Mouse (Mus musculus) testis, adult 2 months (tissue): ENCODE measurements around the gene Gtf2i. TPM values are rescaled to one million over a fixed set of nuclear protein-coding genes. Genes with fewer than 3 reads are reported as not detected.

Experiments used
- H3K27ac ChIP-seq: fragments of 200-500 bp; 2 replicates; pipeline ENCODE4 v1.5.1; 2012; ENCODE audit warnings: low read depth, low read length; ENCODE audit not compliant: control insufficient read depth, insufficient read depth
- H3K27me3 ChIP-seq: fragments of 200-500 bp; 2 replicates; pipeline ENCODE4 v1.6.1; 2012; ENCODE audit warnings: mild to moderate bottlenecking, low read length, moderate library complexity; ENCODE audit not compliant: control insufficient read depth, insufficient read depth
- H3K36me3 ChIP-seq: fragments of 200-500 bp; 2 replicates; pipeline ENCODE4 v1.6.1; 2012; ENCODE audit warnings: mild to moderate bottlenecking, low read length; ENCODE audit not compliant: control insufficient read depth, insufficient read depth
- H3K4me1 ChIP-seq: fragments of 200-500 bp; 2 replicates; pipeline ENCODE4 v1.6.1; 2012; ENCODE audit warnings: low read length; ENCODE audit not compliant: control insufficient read depth, insufficient read depth
- H3K4me3 ChIP-seq: fragments of 200-500 bp; 2 replicates; pipeline ENCODE4 v1.5.1; 2012; ENCODE audit warnings: low read depth, mild to moderate bottlenecking, low read length, moderate library complexity, mixed read lengths; ENCODE audit not compliant: control insufficient read depth
- CTCF ChIP-seq: fragments of 200-500 bp; IDR thresholded peaks from 2 replicates; pipeline ENCODE4 v1.5.1; 2012; ENCODE audit warnings: low read depth, mild to moderate bottlenecking, inconsistent platforms, low read length, moderate library complexity; ENCODE audit not compliant: control insufficient read depth, insufficient read depth, insufficient replicate concordance
- POLR2A ChIP-seq: fragments of 200-500 bp; IDR thresholded peaks from 2 replicates; pipeline ENCODE4 v1.6.1; 2012; ENCODE audit warnings: low read depth, mild to moderate bottlenecking, inconsistent platforms, low read length, moderate library complexity; ENCODE audit not compliant: control insufficient read depth
- polyA plus RNA-seq: library from polyadenylated mRNA; depleted of rRNA; stranded (reverse); fragments of >200 nt; gene quantifications from 2 replicates; pipeline ENCODE4 v1.2.3, GENCODE M21; 2012

The Gtf2i gene
- polyA plus RNA-seq, 1 experiment = 79.9 TPM

DNA sequence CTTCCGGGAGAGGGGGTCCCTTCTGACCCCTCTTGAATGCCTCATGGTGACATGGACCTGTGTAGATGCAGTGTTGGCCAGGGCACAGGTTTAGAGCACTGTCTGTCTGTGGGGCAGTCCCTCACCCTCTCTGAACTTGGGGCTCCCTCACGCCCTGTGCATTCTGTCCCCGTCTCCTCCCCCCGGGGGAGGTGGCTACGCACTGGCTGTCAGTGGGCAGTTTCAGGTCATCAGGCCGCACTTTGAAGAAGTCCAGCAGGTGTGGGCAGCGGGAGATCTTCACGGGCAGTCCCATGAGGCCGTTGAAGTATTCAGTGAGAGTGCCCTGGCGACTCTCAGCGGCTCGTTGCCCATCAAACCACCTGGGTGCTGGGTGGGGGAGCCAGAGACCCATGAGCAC lies 87.6 kb downstream of the Gtf2i start:
- Histone ChIP-seq H3K27ac (no peak overlapping the region), H3K4me1 (peaks cover 20% of the 10 kb centered on the region), H3K36me3 (no peaks in the 10 kb centered on the region), H3K4me3 (no peak overlapping the region), H3K27me3 (no peaks in the 10 kb centered on the region)
- TF ChIP-seq POLR2A (no peak), CTCF (no peak)

DNA sequence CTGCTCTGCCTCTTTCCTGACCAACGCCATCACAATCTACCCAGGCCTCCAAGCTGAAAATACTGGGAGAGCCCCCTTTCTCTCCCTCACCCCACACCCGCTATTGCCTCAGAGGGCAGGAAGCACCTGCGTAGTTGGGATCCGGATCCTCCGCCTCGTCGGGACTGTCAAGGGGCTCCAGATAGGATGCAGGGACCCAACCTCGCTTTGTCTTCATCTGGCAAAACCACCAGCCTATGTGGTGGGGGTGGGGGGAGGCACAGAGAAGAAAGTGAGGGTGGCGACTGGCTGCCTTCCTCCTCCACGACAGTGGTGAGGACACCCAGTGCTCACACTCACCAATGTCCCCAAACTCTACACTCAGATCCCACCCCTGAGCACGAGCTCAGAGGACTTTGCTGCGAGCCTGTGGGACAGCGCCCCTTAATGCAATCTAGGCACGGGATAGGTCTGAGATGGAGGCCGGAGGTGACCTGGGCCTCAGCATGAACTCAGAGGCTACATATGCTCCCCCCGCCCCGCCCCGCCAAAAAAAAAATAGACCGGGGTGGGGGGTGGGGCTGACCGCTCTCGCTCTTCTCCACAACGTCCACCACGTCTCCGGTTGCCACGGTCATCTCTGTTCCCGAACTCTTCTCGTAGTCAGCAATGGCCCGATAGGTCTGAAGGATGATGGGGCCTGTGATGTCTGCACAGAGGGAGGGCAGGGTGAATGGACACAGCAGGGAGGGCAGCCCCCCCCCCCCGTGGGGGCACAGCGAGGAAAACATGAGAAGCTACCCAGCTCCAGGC lies 89.3 kb downstream of the Gtf2i start:
- Histone ChIP-seq H3K27ac (no peak overlapping the region), H3K4me3 (no peak overlapping the region), H3K4me1 (peaks cover 24% of the 10 kb centered on the region), H3K36me3 (no peaks in the 10 kb centered on the region), H3K27me3 (no peaks in the 10 kb centered on the region)
- TF ChIP-seq CTCF (no peak), POLR2A (no peak)

DNA sequence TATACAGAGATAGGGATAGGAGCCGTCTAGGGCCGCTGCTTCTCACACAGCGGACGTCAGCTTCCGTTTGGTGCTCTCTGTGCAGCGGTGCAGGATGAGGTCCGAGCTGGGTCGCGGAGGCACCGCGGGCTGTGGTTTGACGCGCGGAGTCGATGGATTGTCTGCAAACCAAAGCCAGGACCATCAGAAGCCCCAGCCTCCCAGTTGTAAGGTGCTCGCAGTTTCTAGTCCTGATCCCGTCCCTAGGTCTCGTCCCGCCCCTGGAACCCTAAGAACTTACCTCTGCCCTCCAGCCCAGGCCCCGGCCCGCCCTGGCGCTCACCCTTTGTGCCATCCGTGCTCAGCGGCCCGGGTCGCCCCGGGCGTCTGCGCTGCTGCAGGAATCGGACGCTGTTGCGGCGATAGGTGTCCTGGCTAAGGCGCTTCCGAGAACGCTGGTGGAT lies 92.8 kb downstream of the Gtf2i start:
- Histone ChIP-seq H3K4me3 (peak overlapping the region; percentile 13; the same call in 1 of the 2 replicates), H3K4me1 (peaks cover 27% of the 10 kb centered on the region), H3K27ac (no peak overlapping the region), H3K36me3 (no peaks in the 10 kb centered on the region), H3K27me3 (no peaks in the 10 kb centered on the region)
- TF ChIP-seq POLR2A = no peak
- TF ChIP-seq CTCF = no peak

DNA sequence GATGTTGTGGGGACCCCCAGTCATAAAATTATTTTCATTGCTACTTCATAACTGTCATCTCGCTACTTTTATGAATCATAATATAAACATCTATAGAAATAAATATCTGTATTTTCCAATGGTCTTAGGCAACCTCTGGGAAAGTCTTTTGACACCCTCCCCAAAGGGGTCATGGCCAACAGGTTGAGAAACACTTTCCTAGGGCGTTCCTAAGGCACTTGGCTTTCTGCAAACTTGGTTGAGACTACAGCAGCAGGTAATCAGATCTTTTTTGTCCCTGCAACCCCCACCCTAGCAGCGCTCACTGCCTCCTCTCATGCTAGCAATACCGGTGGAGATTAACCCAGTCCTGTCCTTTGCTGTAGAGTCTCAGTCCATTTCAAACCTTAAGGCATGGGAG lies 93.3 kb downstream of the Gtf2i start:
- Histone ChIP-seq H3K4me1 (peaks cover 29% of the 10 kb centered on the region), H3K27me3 (no peaks in the 10 kb centered on the region), H3K36me3 (no peaks in the 10 kb centered on the region), H3K4me3 (no peak overlapping the region), H3K27ac (no peak overlapping the region)
- TF ChIP-seq CTCF (no peak), POLR2A (no peak)

DNA sequence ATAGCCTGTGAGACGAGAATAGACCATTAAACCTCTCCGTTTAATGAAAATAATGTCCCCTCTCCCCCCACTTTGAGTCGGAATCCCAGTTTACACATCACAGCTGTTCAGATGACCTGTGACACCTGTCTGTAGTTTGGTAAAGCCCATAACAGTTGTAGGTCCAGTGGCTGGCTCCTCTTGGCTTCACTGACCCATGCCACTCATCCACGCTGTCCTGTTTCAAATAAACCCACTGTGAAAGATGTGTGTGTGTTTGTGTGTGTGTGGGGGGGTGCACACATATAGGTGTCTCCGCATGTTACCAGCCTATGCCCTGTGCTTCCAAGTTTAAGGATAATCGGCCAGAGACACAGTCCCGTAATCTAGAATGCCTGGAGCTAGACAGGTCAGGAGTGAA lies 96.7 kb downstream of the Gtf2i start:
- no peaks in the 10 kb centered on the region for H3K27me3 ChIP-seq
- TF ChIP-seq POLR2A (no peak), CTCF (no peak)
- H3K4me3 ChIP-seq = no peak overlapping the region
- H3K27ac ChIP-seq = no peak overlapping the region
- H3K36me3 ChIP-seq = no peaks in the 10 kb centered on the region
- peaks cover 24% of the 10 kb centered on the region for H3K4me1 ChIP-seq

DNA sequence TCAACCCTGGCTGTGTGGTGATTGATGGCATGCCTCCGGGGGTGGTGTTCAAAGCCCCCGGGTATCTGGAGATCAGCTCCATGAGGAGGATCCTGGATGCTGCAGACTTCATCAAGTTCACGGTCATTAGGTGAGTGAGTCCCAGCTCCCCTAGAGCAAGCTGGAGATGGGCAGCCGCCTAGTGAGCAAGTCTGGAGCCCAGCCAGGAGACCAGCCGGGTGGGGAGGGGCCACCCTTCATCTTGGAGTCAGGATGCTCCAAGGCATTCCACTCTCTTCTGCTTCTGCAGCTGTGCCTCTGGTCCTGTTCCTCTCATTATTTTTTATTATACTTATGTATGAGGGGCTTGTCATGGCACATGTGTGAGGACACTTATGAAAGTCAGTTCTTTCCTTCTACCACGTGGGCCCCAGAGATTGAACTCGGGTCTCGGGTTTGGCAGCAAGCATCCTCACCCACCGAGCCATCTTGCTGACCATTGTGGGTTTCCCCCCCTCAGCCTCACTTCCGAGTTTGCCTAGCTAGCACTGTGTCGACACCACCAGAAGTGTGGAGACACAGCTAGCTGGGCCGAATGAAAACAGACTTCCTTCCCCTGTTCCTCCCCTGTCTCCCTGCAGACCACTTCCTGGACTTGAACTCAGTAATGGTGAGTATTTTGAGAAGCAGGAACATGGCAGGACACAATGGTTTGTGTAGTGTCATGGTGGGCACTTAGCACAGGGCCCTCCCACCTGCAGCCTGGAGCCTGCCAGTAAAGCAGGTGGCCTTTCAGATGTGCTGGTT lies 100.3 kb downstream of the Gtf2i start:
- no peaks in the 10 kb centered on the region for H3K27me3 ChIP-seq
- no peak overlapping the region for H3K27ac ChIP-seq
- TF ChIP-seq CTCF = no peak
- TF ChIP-seq POLR2A = no peak
- H3K4me3 ChIP-seq = no peak overlapping the region
- peaks cover 18% of the 10 kb centered on the region for H3K4me1 ChIP-seq
- H3K36me3 ChIP-seq = no peaks in the 10 kb centered on the region

DNA sequence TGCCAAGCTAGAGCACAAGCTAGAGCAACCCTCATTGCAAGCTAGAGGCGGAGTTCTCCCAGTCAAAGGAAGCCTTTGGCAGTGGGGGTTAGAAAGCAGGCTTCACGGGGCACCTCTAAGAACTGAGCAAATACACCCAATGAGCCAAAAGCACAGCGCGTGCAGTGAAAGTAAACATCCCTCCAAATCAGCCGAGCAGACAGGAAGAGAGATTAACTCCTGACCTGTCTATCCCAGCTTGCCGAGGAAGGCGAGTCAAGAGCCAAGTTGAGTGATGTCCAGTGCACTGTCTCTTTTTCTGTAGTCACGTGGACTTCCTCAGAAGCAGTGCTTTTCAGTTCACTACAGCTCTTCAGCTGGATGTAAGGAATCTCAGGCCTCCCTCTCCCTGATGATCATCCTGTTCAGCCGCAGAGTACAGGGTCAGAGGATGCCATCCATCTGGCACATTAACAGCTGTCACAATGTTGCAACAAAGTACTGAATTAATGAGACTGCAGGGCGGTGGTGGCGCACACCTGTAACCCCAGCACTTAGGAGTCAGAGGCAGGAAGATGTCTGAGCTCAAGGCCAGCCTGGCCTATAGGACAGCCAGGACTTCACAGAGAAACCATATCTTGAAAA lies 104.5 kb downstream of the Gtf2i start:
- Histone ChIP-seq H3K4me1 (peaks cover 4% of the 10 kb centered on the region), H3K36me3 (peaks cover 3% of the 10 kb centered on the region; the same call in 1 of the 2 replicates), H3K27ac (no peak overlapping the region), H3K27me3 (no peaks in the 10 kb centered on the region), H3K4me3 (no peak overlapping the region)
- no peak for TF ChIP-seq CTCF
- TF ChIP-seq POLR2A = no peak
